Mouse (Mus musculus): ENCODE measurements at regions not wholly inside any gene's neighbourhood (a gene's known extent, or its start where the extent isn't known, plus 50 kb on each side); places are given as distances from the start of the nearest gene placed in this dataset.
A peak's percentile ranks its signal among the peaks of the same experiment; 100 is the strongest.

- ATAC-seq (ENCODE audit: low FRiP score, low read depth) = peak; percentile 67
- Histone ChIP-seq H3K27ac (replicated peaks; ENCODE audit: low read depth, low read length) (no peak overlapping the region), H3K4me1 (ENCODE audit: control insufficient read depth, insufficient read depth, low read length) (peaks cover 9% of the 10 kb centered on the region), H3K4me2 (replicated peaks; ENCODE audit: low read depth, low read length, severe bottlenecking) (no peak overlapping the region), H3K4me3 (replicated peaks; ENCODE audit: low read length) (no peak overlapping the region), H3K36me3 (ENCODE audit: control insufficient read depth, insufficient read depth, low read length) (no peaks in the 10 kb centered on the region), H3K9me3 (ENCODE audit: control insufficient read depth, low read length) (no peaks in the 10 kb centered on the region), H3K27me3 (ENCODE audit: control insufficient read depth, insufficient read depth, low read length) (no peaks in the 10 kb centered on the region), H3K9ac (ENCODE audit: low read depth, low read length, severe bottlenecking) (no peak overlapping the region)
- no peak for TF ChIP-seq POLR2A (IDR thresholded peaks at IDR 0.05; ENCODE audit: borderline replicate concordance, extremely low read depth, insufficient read depth, insufficient read length)
- peak; percentile 63 for DNase-seq (ENCODE audit: low spot score)
- WGBS = 64% methylated on average over 5 of the region's 5 CpGs
These were observed 104.0 kb upstream of the Arhgap28 start for GRCm38 (mm10) chr17:68107875-68108274.

GRCm38 (mm10) chr17:68111834-68112473 lies 108.0 kb upstream of the Arhgap28 start:
- no peaks in the 10 kb centered on the region for H3K36me3 ChIP-seq (ENCODE audit: control insufficient read depth, insufficient read depth, low read length)
- TF ChIP-seq POLR2A (IDR thresholded peaks at IDR 0.05; ENCODE audit: borderline replicate concordance, extremely low read depth, insufficient read depth, insufficient read length) = no peak
- H3K9ac ChIP-seq (ENCODE audit: low read depth, low read length, severe bottlenecking) = no peak overlapping the region
- H3K4me1 ChIP-seq (ENCODE audit: control insufficient read depth, insufficient read depth, low read length) = peaks cover 20% of the 10 kb centered on the region
- no peak overlapping the region for H3K27ac ChIP-seq (replicated peaks; ENCODE audit: low read depth, low read length)
- no peak for ATAC-seq (ENCODE audit: low FRiP score, low read depth)
- no peaks in the 10 kb centered on the region for H3K27me3 ChIP-seq (ENCODE audit: control insufficient read depth, insufficient read depth, low read length)
- H3K4me3 ChIP-seq (replicated peaks; ENCODE audit: low read length) = no peak overlapping the region
- no peaks in the 10 kb centered on the region for H3K9me3 ChIP-seq (ENCODE audit: control insufficient read depth, low read length)
- no peak overlapping the region for H3K4me2 ChIP-seq (replicated peaks; ENCODE audit: low read depth, low read length, severe bottlenecking)
- DNase-seq (ENCODE audit: low spot score) = no peak
- 21% methylated on average over 4 of the region's 4 CpGs for WGBS

DNA sequence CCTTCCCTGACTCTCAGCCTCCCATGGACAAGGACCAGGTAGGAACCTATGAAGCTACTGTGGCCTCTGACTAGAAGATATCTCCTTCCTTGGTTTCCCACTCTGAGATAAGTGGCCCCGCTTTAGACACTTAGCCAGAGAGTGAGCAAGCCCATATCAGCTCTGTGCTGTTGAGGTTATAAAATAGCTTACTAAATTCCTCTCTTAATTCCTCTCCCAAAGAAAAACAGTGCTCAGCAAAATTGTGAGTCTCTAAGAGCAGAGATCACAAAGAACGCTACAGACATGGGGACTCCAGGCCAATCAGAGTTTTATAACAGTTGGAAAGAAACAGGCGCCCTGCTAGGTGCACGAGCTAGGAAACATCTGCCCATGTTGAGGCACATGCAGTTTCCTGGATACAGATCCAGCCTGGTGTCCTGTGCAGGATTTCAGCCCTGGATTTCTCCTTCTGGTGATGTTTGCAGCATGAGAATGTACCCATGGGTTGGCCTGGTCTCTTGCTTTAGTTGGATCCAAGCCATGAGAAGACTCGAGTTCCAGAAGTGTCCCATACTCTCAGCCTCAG lies 108.9 kb upstream of the Arhgap28 start:
- TF ChIP-seq POLR2A (IDR thresholded peaks at IDR 0.05; ENCODE audit: borderline replicate concordance, extremely low read depth, insufficient read depth, insufficient read length) = no peak
- 31% methylated on average over 5 of the region's 5 CpGs for WGBS
- no peaks in the 10 kb centered on the region for H3K9me3 ChIP-seq (ENCODE audit: control insufficient read depth, low read length)
- peak overlapping the region; percentile 39 for H3K27ac ChIP-seq (replicated peaks; ENCODE audit: low read depth, low read length)
- no peak overlapping the region for H3K9ac ChIP-seq (ENCODE audit: low read depth, low read length, severe bottlenecking)
- H3K27me3 ChIP-seq (ENCODE audit: control insufficient read depth, insufficient read depth, low read length) = no peaks in the 10 kb centered on the region
- H3K4me3 ChIP-seq (replicated peaks; ENCODE audit: low read length) = no peak overlapping the region
- peaks cover 20% of the 10 kb centered on the region for H3K4me1 ChIP-seq (ENCODE audit: control insufficient read depth, insufficient read depth, low read length)
- H3K36me3 ChIP-seq (ENCODE audit: control insufficient read depth, insufficient read depth, low read length) = no peaks in the 10 kb centered on the region
- H3K4me2 ChIP-seq (replicated peaks; ENCODE audit: low read depth, low read length, severe bottlenecking) = no peak overlapping the region
- ATAC-seq (ENCODE audit: low FRiP score, low read depth) (peak; percentile 72), DNase-seq (ENCODE audit: low spot score) (peak; percentile 36)

DNA sequence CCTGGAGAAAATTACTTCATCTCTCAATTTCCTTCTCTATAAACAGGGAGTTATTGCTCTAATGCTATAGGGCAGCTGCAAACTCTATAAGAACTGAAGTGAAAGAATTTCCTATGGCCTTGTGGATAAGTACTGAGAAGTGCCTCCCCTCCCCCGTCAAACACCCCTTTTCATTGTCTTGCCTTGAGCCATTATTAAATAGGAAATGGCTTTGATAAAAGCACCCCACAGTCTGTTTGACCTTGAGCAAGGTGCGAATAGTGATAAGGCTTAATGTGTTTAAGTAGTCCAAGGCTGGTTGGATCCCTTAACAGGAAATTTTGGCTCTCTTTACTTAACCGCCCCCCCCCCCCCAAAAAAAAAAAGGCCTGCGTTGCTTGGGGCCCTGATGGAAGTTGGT lies 111.7 kb upstream of the Arhgap28 start:
- 73% methylated on average over 4 of the region's 4 CpGs for WGBS
- H3K4me3 ChIP-seq (replicated peaks; ENCODE audit: low read length) = no peak overlapping the region
- H3K27me3 ChIP-seq (ENCODE audit: control insufficient read depth, insufficient read depth, low read length) = no peaks in the 10 kb centered on the region
- peaks cover 20% of the 10 kb centered on the region for H3K4me1 ChIP-seq (ENCODE audit: control insufficient read depth, insufficient read depth, low read length)
- no peak overlapping the region for H3K4me2 ChIP-seq (replicated peaks; ENCODE audit: low read depth, low read length, severe bottlenecking)
- H3K9me3 ChIP-seq (ENCODE audit: control insufficient read depth, low read length) = no peaks in the 10 kb centered on the region
- H3K27ac ChIP-seq (replicated peaks; ENCODE audit: low read depth, low read length) = no peak overlapping the region
- ATAC-seq (ENCODE audit: low FRiP score, low read depth) (no peak), DNase-seq (ENCODE audit: low spot score) (no peak)
- no peak overlapping the region for H3K9ac ChIP-seq (ENCODE audit: low read depth, low read length, severe bottlenecking)
- no peaks in the 10 kb centered on the region for H3K36me3 ChIP-seq (ENCODE audit: control insufficient read depth, insufficient read depth, low read length)
- TF ChIP-seq POLR2A (IDR thresholded peaks at IDR 0.05; ENCODE audit: borderline replicate concordance, extremely low read depth, insufficient read depth, insufficient read length) = no peak

GRCm38 (mm10) chr17:68119055-68119698 lies 115.3 kb upstream of the Arhgap28 start:
- WGBS = 63% methylated on average over 3 of the region's 3 CpGs
- H3K4me3 ChIP-seq (replicated peaks; ENCODE audit: low read length) = no peak overlapping the region
- peak; percentile 23 for DNase-seq (ENCODE audit: low spot score)

More at GRCm38 (mm10) chr17:68119055-68119698, 115.3 kb upstream of the Arhgap28 start:
- ATAC-seq (ENCODE audit: low FRiP score, low read depth) = no peak
- H3K4me2 ChIP-seq (replicated peaks; ENCODE audit: low read depth, low read length, severe bottlenecking) = no peak overlapping the region
- no peaks in the 10 kb centered on the region for H3K36me3 ChIP-seq (ENCODE audit: control insufficient read depth, insufficient read depth, low read length)
- no peak for TF ChIP-seq POLR2A (IDR thresholded peaks at IDR 0.05; ENCODE audit: borderline replicate concordance, extremely low read depth, insufficient read depth, insufficient read length)
- no peak overlapping the region for H3K9ac ChIP-seq (ENCODE audit: low read depth, low read length, severe bottlenecking)
- H3K9me3 ChIP-seq (ENCODE audit: control insufficient read depth, low read length) = no peaks in the 10 kb centered on the region
- no peaks in the 10 kb centered on the region for H3K4me1 ChIP-seq (ENCODE audit: control insufficient read depth, insufficient read depth, low read length)
- no peaks in the 10 kb centered on the region for H3K27me3 ChIP-seq (ENCODE audit: control insufficient read depth, insufficient read depth, low read length)
- no peak overlapping the region for H3K27ac ChIP-seq (replicated peaks; ENCODE audit: low read depth, low read length)

Measured in limb, embryonic 14.5 days (tissue).